Mouse (Mus musculus): ENCODE measurements around the gene 1110051M20Rik. TPM values are rescaled to one million over a fixed set of nuclear protein-coding genes. Genes with fewer than 3 reads are reported as not detected.

The 1110051M20Rik gene
- polyA plus RNA-seq, 1 experiment: 27.0 TPM

- WGBS: 17% methylated on average over 7 of the region's 7 CpGs
- DNase-seq: peak; percentile 78
- H3K4me1 ChIP-seq (ENCODE audit: control insufficient read depth, insufficient read depth, low read length): no peaks in the 10 kb centered on the region
- TF ChIP-seq POLR2A (IDR thresholded peaks at IDR 0.05; ENCODE audit: borderline replicate concordance, extremely low read depth, low read depth, low read length) (no peak), CTCF (IDR thresholded peaks at IDR 0.05; ENCODE audit: insufficient read depth, low read length) (peak; percentile 94)
- no peak overlapping the region for H3K4me3 ChIP-seq (replicated peaks; ENCODE audit: extremely low read depth, low read depth, low read length)
Measured at GRCm38 (mm10) chr2:91285885-91286505, 158.5 kb downstream of the 1110051M20Rik start.

GRCm38 (mm10) chr2:91284375-91285199 is 159.9 kb downstream of the 1110051M20Rik start:
- no peak for DNase-seq
- 49% methylated on average over 13 of the region's 13 CpGs for WGBS
- TF ChIP-seq POLR2A (IDR thresholded peaks at IDR 0.05; ENCODE audit: borderline replicate concordance, extremely low read depth, low read depth, low read length): no peak
- no peak for TF ChIP-seq CTCF (IDR thresholded peaks at IDR 0.05; ENCODE audit: insufficient read depth, low read length)
- no peak overlapping the region for H3K4me3 ChIP-seq (replicated peaks; ENCODE audit: extremely low read depth, low read depth, low read length)
- no peaks in the 10 kb centered on the region for H3K4me1 ChIP-seq (ENCODE audit: control insufficient read depth, insufficient read depth, low read length)

GRCm38 (mm10) chr2:91283972-91284371 is 160.5 kb downstream of the 1110051M20Rik start:
- no peak for TF ChIP-seq CTCF (IDR thresholded peaks at IDR 0.05; ENCODE audit: insufficient read depth, low read length)
- TF ChIP-seq POLR2A (IDR thresholded peaks at IDR 0.05; ENCODE audit: borderline replicate concordance, extremely low read depth, low read depth, low read length): no peak
- DNase-seq: no peak
- H3K4me3 ChIP-seq (replicated peaks; ENCODE audit: extremely low read depth, low read depth, low read length): no peak overlapping the region
- H3K4me1 ChIP-seq (ENCODE audit: control insufficient read depth, insufficient read depth, low read length): no peaks in the 10 kb centered on the region
- 65% methylated on average over 3 of the region's 3 CpGs for whole genome bisulfite sequencing

DNA sequence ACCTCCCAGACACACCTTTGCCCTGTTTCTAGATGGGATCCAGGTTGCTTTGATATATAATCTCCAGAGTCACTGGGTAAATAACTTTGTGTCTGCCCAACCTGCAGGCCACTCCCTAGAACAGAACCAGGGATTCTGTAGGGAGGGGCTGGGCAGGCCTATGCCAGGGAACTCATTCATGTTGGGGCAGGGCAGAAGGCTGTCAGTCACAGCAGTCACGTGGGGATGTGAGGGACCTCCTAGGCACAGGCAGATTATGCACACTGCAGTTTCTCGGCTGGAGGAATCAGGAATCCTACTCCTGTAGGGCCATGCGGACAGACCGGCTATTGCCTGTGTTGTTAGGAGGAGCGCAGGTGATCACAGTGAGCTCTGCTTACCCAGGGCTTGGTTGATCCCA is 163.1 kb downstream of the 1110051M20Rik start:
- WGBS: 62% methylated on average over 5 of the region's 5 CpGs
- H3K4me3 ChIP-seq (replicated peaks; ENCODE audit: extremely low read depth, low read depth, low read length): no peak overlapping the region
- no peak for TF ChIP-seq POLR2A (IDR thresholded peaks at IDR 0.05; ENCODE audit: borderline replicate concordance, extremely low read depth, low read depth, low read length)
- no peak for TF ChIP-seq CTCF (IDR thresholded peaks at IDR 0.05; ENCODE audit: insufficient read depth, low read length)
- H3K4me1 ChIP-seq (ENCODE audit: control insufficient read depth, insufficient read depth, low read length): no peaks in the 10 kb centered on the region
- no peak for DNase-seq

- H3K4me1 ChIP-seq (ENCODE audit: control insufficient read depth, insufficient read depth, low read length): no peaks in the 10 kb centered on the region
- H3K4me3 ChIP-seq (replicated peaks; ENCODE audit: extremely low read depth, low read depth, low read length): no peak overlapping the region
- DNase-seq: no peak
- TF ChIP-seq CTCF (IDR thresholded peaks at IDR 0.05; ENCODE audit: insufficient read depth, low read length): no peak
- no peak for TF ChIP-seq POLR2A (IDR thresholded peaks at IDR 0.05; ENCODE audit: borderline replicate concordance, extremely low read depth, low read depth, low read length)
- WGBS: 51% methylated on average over 2 of the region's 2 CpGs
Measured at GRCm38 (mm10) chr2:91279372-91279755, 165.1 kb downstream of the 1110051M20Rik start.

DNA sequence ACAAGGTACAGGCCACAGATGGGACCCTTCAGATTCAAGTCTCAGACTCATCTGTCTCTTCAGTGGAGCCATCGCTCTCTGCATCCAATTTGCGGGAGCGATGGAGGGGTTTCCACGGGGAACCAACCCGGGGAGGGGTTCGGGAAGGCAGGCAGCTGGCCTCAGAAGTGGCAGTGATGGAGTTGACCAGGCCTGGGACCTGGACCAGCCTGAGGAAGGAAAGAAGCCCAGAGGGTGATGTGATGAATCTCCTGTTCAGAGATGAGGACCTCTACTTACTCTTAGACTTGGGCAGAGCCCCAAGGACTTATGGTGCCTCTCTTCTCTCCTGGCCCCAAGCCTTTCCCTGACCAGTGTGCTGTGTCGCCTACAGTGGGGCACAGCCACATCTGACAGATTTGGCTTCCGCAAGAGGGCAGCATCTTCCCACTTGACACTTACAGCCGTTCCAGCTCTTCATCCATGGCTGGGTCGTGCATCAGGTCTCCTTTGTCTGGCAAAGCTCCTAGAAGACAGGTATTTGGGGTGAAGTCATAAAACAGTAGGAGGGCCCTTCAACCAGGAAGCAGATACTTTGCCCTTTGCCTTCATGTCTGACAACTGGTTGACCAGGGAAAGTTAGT is 165.6 kb downstream of the 1110051M20Rik start:
- H3K4me1 ChIP-seq (ENCODE audit: control insufficient read depth, insufficient read depth, low read length): no peaks in the 10 kb centered on the region
- DNase-seq: peak; percentile 48
- TF ChIP-seq POLR2A (IDR thresholded peaks at IDR 0.05; ENCODE audit: borderline replicate concordance, extremely low read depth, low read depth, low read length): 0 out of 2 replicates have a peak, but pooled peaks have one; percentile 25
- TF ChIP-seq CTCF (IDR thresholded peaks at IDR 0.05; ENCODE audit: insufficient read depth, low read length): peak; percentile 71
- 39% methylated on average over 10 of the region's 10 CpGs for WGBS
- H3K4me3 ChIP-seq (replicated peaks; ENCODE audit: extremely low read depth, low read depth, low read length): no peak overlapping the region

GRCm38 (mm10) chr2:91269687-91270133 is 174.8 kb downstream of the 1110051M20Rik start:
- Histone ChIP-seq H3K4me3 (replicated peaks; ENCODE audit: extremely low read depth, low read depth, low read length) (no peak overlapping the region), H3K4me1 (ENCODE audit: control insufficient read depth, insufficient read depth, low read length) (peaks cover 2% of the 10 kb centered on the region)
- DNase-seq: no peak
- 91% methylated on average over 8 of the region's 8 CpGs for WGBS
- TF ChIP-seq CTCF (IDR thresholded peaks at IDR 0.05; ENCODE audit: insufficient read depth, low read length): no peak
- no peak for TF ChIP-seq POLR2A (IDR thresholded peaks at IDR 0.05; ENCODE audit: borderline replicate concordance, extremely low read depth, low read depth, low read length)

GRCm38 (mm10) chr2:91268706-91269105 is 175.8 kb downstream of the 1110051M20Rik start:
- no peak for TF ChIP-seq POLR2A (IDR thresholded peaks at IDR 0.05; ENCODE audit: borderline replicate concordance, extremely low read depth, low read depth, low read length)
- no peak for DNase-seq
- Histone ChIP-seq H3K4me3 (replicated peaks; ENCODE audit: extremely low read depth, low read depth, low read length) (no peak overlapping the region), H3K4me1 (ENCODE audit: control insufficient read depth, insufficient read depth, low read length) (peaks cover 2% of the 10 kb centered on the region)
- 57% methylated on average over 2 of the region's 2 CpGs for WGBS

DNA sequence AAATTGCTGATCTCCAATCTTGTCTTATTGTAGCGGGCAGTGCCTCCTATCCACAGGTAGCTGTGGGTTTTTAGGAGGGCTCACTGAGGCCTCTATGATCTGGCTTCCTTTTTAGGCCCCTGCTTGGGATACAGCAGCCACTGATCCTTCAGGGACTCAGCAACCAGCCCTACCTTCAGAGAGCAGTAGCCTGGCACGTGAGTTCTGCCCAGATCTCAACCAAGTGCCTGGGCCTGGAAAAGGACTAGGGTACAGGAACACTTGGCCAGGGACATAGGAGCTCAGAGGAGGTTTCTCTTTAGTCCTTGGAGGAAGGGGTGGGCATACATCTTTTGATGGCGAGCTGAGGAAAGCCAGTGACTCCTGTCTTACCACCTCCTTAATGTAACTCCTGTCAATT is 176.5 kb downstream of the 1110051M20Rik start:
- TF ChIP-seq CTCF (IDR thresholded peaks at IDR 0.05; ENCODE audit: insufficient read depth, low read length): no peak
- no peak for TF ChIP-seq POLR2A (IDR thresholded peaks at IDR 0.05; ENCODE audit: borderline replicate concordance, extremely low read depth, low read depth, low read length)
- 94% methylated on average over 3 of the region's 3 CpGs for WGBS
- H3K4me3 ChIP-seq (replicated peaks; ENCODE audit: extremely low read depth, low read depth, low read length): no peak overlapping the region
- DNase-seq: no peak
- peaks cover 2% of the 10 kb centered on the region for H3K4me1 ChIP-seq (ENCODE audit: control insufficient read depth, insufficient read depth, low read length)
